Mouse (Mus musculus): Measurements from ENCODE around the gene Tmem107. TPM values are rescaled to one million over a fixed set of nuclear protein-coding genes. Genes with fewer than 3 reads are reported as not detected.

The Tmem107 gene
- polyA plus RNA-seq, 1 experiment from 2014 or later = 28.2 TPM

DNA sequence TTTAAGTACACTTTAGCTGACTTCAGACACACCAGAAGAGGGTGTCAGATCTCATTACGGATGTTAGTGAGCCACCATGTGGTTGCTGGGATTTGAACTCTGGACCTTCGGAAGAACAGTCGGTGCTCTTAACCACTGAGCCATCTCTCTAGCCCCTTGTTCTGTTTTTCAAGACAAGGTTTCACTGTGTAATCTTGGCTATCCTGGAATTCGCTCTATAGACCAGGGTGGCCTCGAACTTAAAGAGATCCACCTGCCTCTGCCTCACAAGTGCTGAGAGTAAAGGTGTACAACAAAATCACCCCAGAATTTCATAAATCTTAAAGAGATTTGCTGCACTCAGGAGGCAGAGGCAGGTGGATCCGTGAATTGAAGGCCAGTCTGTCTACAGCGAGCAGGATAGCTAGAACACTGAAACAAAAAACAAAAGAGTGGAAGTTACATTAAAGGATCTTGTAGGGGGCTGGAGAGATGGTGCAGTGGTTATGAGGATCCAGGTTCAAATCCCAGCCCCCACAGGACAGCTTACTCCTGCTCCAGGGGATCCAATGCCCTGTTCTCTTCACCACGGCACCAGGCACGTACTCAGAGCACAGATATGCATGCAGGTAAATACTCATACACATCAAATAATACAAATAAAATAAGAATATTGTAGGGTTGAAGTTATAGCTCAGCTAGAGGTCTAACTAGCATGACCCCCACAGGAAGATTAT, 5.3 kb downstream of the Tmem107 start:
- no peak overlapping the region for H3K9ac ChIP-seq (ENCODE audit: low read depth, low read length)
- no peak for ATAC-seq (replicated peaks; ENCODE audit: insufficient number of reproducible peaks, low FRiP score, low TSS enrichment)
- 48% methylated on average over 8 of the region's 9 CpGs for WGBS (ENCODE audit: insufficient replicate concordance)

GRCm38 (mm10) chr11:69076572-69076971, 6.0 kb downstream of the Tmem107 start:
- 79% methylated on average over 5 of the region's 5 CpGs for WGBS (ENCODE audit: insufficient replicate concordance)
- Histone ChIP-seq H3K4me3 (ENCODE audit: low read depth, low read length) (no peak overlapping the region), H3K9me3 (replicated peaks; ENCODE audit: control insufficient read depth, low read length) (no peaks in the 10 kb centered on the region), H3K9ac (ENCODE audit: low read depth, low read length) (no peak overlapping the region), H3K36me3 (ENCODE audit: control insufficient read depth, insufficient read depth, low read length) (no peaks in the 10 kb centered on the region), H3K27ac (ENCODE audit: low read depth, low read length) (no peak overlapping the region), H3K4me2 (no peak overlapping the region), H3K27me3 (ENCODE audit: control insufficient read depth, insufficient read depth, low read length) (no peaks in the 10 kb centered on the region), H3K4me1 (ENCODE audit: control insufficient read depth, insufficient read depth, low read length) (peaks cover 12% of the 10 kb centered on the region)
- ATAC-seq (replicated peaks; ENCODE audit: insufficient number of reproducible peaks, low FRiP score, low TSS enrichment) = no peak

More for the DNA sequence above, 5.3 kb downstream of the Tmem107 start:
- Histone ChIP-seq H3K4me3 (ENCODE audit: low read depth, low read length) (no peak overlapping the region), H3K36me3 (ENCODE audit: control insufficient read depth, insufficient read depth, low read length) (no peaks in the 10 kb centered on the region), H3K4me2 (no peak overlapping the region), H3K4me1 (ENCODE audit: control insufficient read depth, insufficient read depth, low read length) (peaks cover 17% of the 10 kb centered on the region), H3K9me3 (replicated peaks; ENCODE audit: control insufficient read depth, low read length) (no peaks in the 10 kb centered on the region), H3K27ac (ENCODE audit: low read depth, low read length) (no peak overlapping the region), H3K27me3 (ENCODE audit: control insufficient read depth, insufficient read depth, low read length) (no peaks in the 10 kb centered on the region)

DNA sequence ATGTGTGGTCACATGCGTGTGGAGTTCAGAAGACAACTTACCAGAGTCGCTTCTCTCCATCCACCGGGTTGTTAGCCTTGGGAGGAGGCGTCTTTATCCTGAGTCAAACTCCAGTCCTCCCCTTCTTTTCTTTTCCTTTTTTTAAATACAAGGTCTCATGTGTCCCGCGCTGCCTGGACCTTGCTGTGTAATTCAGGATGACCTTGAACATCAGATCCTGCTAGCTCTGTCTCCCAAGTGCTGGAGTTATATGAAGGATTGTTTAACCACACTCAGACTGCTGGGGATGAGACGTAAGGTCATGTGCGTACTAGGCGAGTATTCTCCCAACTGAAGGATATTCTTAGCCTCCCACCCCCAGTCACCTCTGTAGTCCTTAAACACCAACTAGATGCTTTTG, 6.7 kb downstream of the Tmem107 start:
- no peaks in the 10 kb centered on the region for H3K36me3 ChIP-seq (ENCODE audit: control insufficient read depth, insufficient read depth, low read length)
- H3K27ac ChIP-seq (ENCODE audit: low read depth, low read length) = no peak overlapping the region
- H3K4me1 ChIP-seq (ENCODE audit: control insufficient read depth, insufficient read depth, low read length) = peaks cover 10% of the 10 kb centered on the region
- ATAC-seq (replicated peaks; ENCODE audit: insufficient number of reproducible peaks, low FRiP score, low TSS enrichment) = no peak
- H3K4me2 ChIP-seq = no peak overlapping the region
- no peak overlapping the region for H3K4me3 ChIP-seq (ENCODE audit: low read depth, low read length)
- H3K9me3 ChIP-seq (replicated peaks; ENCODE audit: control insufficient read depth, low read length) = no peaks in the 10 kb centered on the region
- 74% methylated on average over 9 of the region's 9 CpGs for WGBS (ENCODE audit: insufficient replicate concordance)
- H3K9ac ChIP-seq (ENCODE audit: low read depth, low read length) = no peak overlapping the region
- H3K27me3 ChIP-seq (ENCODE audit: control insufficient read depth, insufficient read depth, low read length) = no peaks in the 10 kb centered on the region

DNA sequence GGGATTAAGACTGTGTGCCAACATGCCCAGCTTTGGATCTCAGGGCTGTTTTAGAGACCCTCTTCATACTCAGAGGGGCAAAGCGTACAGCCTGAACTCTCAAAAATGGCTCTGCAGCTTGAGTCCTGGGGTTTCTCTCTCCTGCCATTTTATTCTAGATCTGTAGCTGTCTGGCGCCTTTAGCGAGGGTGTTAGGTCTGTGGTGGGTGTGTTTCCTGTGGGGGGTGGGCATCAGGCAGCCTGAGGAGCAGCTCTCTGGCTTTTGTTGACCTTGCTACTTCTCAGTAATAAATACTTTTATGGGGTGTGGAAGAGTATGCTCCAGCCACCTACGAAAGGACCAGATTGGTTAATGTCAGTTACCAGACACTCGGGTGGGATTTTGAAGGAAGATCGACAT, 7.4 kb downstream of the Tmem107 start:
- Histone ChIP-seq H3K27me3 (ENCODE audit: control insufficient read depth, insufficient read depth, low read length) (no peaks in the 10 kb centered on the region), H3K9ac (ENCODE audit: low read depth, low read length) (no peak overlapping the region), H3K36me3 (ENCODE audit: control insufficient read depth, insufficient read depth, low read length) (no peaks in the 10 kb centered on the region), H3K4me1 (ENCODE audit: control insufficient read depth, insufficient read depth, low read length) (peaks cover 7% of the 10 kb centered on the region), H3K9me3 (replicated peaks; ENCODE audit: control insufficient read depth, low read length) (no peaks in the 10 kb centered on the region), H3K4me3 (ENCODE audit: low read depth, low read length) (no peak overlapping the region), H3K4me2 (no peak overlapping the region), H3K27ac (ENCODE audit: low read depth, low read length) (no peak overlapping the region)
- no peak for ATAC-seq (replicated peaks; ENCODE audit: insufficient number of reproducible peaks, low FRiP score, low TSS enrichment)
- WGBS (ENCODE audit: insufficient replicate concordance) = 69% methylated on average over 6 of the region's 6 CpGs

DNA sequence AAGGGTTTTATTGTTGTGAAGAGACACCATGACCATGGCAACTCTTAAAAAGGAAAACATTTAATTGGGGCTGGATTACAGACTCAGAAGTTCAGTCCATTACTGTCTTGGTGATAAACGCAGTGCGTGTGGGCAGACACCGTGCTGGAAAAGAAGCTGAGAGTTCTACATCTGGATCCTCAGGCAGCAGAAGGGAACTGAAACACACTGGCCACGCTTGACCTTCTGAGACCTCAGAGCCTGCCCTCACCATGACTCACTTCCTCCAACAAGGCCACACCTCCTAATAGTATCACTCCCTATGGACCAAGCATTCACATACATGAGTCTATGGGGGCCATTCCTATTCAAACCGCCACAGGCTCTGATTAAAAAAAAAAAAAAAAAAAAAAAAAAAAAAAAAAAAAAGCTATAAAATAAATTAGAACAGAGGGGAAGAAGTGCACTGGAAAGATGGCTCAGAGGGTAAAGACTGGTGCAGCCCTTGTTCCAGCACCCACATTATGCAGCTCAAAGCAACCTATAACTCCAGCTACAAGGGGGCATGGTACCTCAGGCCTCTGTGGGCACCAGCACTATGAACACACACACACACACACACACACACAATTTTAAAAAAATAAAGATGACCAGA, 8.3 kb downstream of the Tmem107 start:
- Histone ChIP-seq H3K4me1 (ENCODE audit: control insufficient read depth, insufficient read depth, low read length) (peaks cover 4% of the 10 kb centered on the region; the same call in 1 of the 2 replicates), H3K4me2 (no peak overlapping the region), H3K27ac (ENCODE audit: low read depth, low read length) (no peak overlapping the region), H3K4me3 (ENCODE audit: low read depth, low read length) (no peak overlapping the region), H3K27me3 (ENCODE audit: control insufficient read depth, insufficient read depth, low read length) (no peaks in the 10 kb centered on the region), H3K9ac (ENCODE audit: low read depth, low read length) (no peak overlapping the region), H3K9me3 (replicated peaks; ENCODE audit: control insufficient read depth, low read length) (no peaks in the 10 kb centered on the region), H3K36me3 (ENCODE audit: control insufficient read depth, insufficient read depth, low read length) (no peaks in the 10 kb centered on the region)
- no peak for ATAC-seq (replicated peaks; ENCODE audit: insufficient number of reproducible peaks, low FRiP score, low TSS enrichment)
- 61% methylated on average over 5 of the region's 5 CpGs for WGBS (ENCODE audit: insufficient replicate concordance)

DNA sequence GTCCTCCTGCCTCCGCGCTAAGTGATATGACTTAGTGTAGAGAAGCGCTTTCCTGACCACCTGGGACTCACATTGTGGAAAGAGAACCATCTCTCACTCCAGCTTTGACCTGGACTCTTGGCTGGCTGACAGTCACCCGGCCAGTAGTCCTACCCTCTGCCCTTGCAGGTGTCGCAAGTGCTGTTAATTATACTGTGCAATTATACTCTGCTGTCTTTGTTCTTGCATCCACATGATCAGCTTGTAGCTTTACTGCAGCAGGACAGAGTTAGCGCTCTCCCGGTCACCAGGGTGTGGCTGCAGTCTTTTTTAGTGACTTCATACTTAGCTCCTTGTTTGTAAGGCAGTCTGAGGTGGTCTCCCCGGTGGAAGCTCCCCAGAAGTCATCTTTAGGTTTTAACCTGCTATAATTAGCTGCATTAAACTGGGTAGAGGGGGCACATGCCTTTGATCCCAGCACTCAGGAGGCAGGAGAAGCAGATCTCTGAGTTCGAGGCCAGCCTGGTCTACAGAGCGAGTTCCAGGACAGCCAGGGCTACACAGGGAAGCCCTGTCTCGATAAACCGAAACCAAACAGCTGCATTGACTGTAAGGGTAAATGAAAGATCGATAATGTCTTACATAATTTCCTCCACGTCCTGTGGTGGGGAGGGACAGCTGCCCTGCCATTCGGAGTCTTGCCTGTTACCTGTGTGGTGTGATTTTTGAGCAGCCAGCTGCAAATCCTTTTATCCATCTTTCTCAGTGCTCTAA, 9.7 kb downstream of the Tmem107 start:
- no peak for ATAC-seq (replicated peaks; ENCODE audit: insufficient number of reproducible peaks, low FRiP score, low TSS enrichment)
- no peak overlapping the region for H3K27ac ChIP-seq (ENCODE audit: low read depth, low read length)
- H3K4me1 ChIP-seq (ENCODE audit: control insufficient read depth, insufficient read depth, low read length) = no peaks in the 10 kb centered on the region
- H3K4me2 ChIP-seq = no peak overlapping the region
- no peaks in the 10 kb centered on the region for H3K9me3 ChIP-seq (replicated peaks; ENCODE audit: control insufficient read depth, low read length)
- 77% methylated on average over 15 of the region's 15 CpGs for WGBS (ENCODE audit: insufficient replicate concordance)
- no peaks in the 10 kb centered on the region for H3K27me3 ChIP-seq (ENCODE audit: control insufficient read depth, insufficient read depth, low read length)
- H3K36me3 ChIP-seq (ENCODE audit: control insufficient read depth, insufficient read depth, low read length) = no peaks in the 10 kb centered on the region
- no peak overlapping the region for H3K4me3 ChIP-seq (ENCODE audit: low read depth, low read length)
- no peak overlapping the region for H3K9ac ChIP-seq (ENCODE audit: low read depth, low read length)

DNA sequence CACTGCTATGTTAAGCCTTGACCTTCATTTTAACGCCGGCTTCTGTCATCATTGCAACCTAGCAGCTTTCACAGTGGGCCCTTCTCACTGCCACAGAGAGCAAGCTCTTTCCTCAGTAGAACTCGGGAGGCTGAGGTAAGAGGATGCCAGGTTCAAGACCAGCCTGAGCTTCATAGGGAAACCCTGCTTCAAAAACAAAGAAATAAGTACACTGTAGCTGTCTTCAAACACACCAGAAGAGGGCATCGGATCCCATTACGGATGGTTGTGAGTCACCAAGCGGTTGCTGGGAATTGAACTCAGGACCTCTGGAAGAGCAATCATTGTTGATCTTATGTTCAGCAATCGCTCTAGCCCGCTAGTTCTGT, 10.2 kb downstream of the Tmem107 start:
- Histone ChIP-seq H3K27ac (ENCODE audit: low read depth, low read length) (no peak overlapping the region), H3K4me2 (no peak overlapping the region), H3K27me3 (ENCODE audit: control insufficient read depth, insufficient read depth, low read length) (no peaks in the 10 kb centered on the region), H3K9me3 (replicated peaks; ENCODE audit: control insufficient read depth, low read length) (no peaks in the 10 kb centered on the region), H3K36me3 (ENCODE audit: control insufficient read depth, insufficient read depth, low read length) (no peaks in the 10 kb centered on the region), H3K4me3 (ENCODE audit: low read depth, low read length) (no peak overlapping the region), H3K4me1 (ENCODE audit: control insufficient read depth, insufficient read depth, low read length) (no peaks in the 10 kb centered on the region), H3K9ac (ENCODE audit: low read depth, low read length) (no peak overlapping the region)
- ATAC-seq (replicated peaks; ENCODE audit: insufficient number of reproducible peaks, low FRiP score, low TSS enrichment) = no peak
- 83% methylated on average over 8 of the region's 8 CpGs for WGBS (ENCODE audit: insufficient replicate concordance)

- peaks cover 4% of the 10 kb centered on the region for H3K4me1 ChIP-seq (ENCODE audit: control insufficient read depth, insufficient read depth, low read length)
- ATAC-seq (replicated peaks; ENCODE audit: insufficient number of reproducible peaks, low FRiP score, low TSS enrichment) = no peak
- H3K36me3 ChIP-seq (ENCODE audit: control insufficient read depth, insufficient read depth, low read length) = no peaks in the 10 kb centered on the region
- 74% methylated on average over 7 of the region's 7 CpGs for WGBS (ENCODE audit: insufficient replicate concordance)
- H3K9me3 ChIP-seq (replicated peaks; ENCODE audit: control insufficient read depth, low read length) = no peaks in the 10 kb centered on the region
- H3K27me3 ChIP-seq (ENCODE audit: control insufficient read depth, insufficient read depth, low read length) = no peaks in the 10 kb centered on the region
- no peak overlapping the region for H3K9ac ChIP-seq (ENCODE audit: low read depth, low read length)
- no peak overlapping the region for H3K4me2 ChIP-seq
- no peak overlapping the region for H3K4me3 ChIP-seq (ENCODE audit: low read depth, low read length)
- no peak overlapping the region for H3K27ac ChIP-seq (ENCODE audit: low read depth, low read length)
Measured at GRCm38 (mm10) chr11:69081613-69082012, 11.0 kb downstream of the Tmem107 start.

Measured in heart, embryonic 11.5 days (tissue).